Mouse (Mus musculus) CD8-positive naive resting alpha-beta T cell, adult 2 months (primary cell): ENCODE measurements around the gene Bank1.

Source experiments
- DNase-seq, 2 experiments: peaks; one replicate each; pipeline ENCODE4 v3.0.0; 2022; ENCODE audit warnings: low read depth in 2 of 2, low spot score in 2 of 2

Bank1 gene

GRCm38 (mm10) chr3:136254713-136255112 is 71.2 kb downstream of the Bank1 start:
- DNase-seq, result no peak

DNA sequence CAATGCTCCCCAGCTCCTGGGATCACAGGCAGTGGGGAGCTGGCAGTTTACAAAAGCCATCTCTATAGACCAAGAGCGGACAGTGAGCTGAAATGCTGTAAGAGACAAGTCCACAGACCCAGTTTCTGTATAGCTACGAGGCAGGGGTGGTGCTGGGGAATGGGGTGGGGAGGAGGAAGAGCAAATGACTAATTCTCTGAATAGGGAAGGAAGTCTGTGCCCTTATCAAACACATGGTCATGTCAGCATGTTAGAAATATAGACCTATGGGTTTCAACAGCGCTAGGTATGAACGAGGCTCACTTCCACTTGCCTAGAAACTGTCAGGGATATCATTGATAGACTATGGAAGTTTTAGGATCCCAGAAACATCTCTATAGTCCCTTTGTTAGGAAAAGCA is 73.0 kb downstream of the Bank1 start:
- DNase-seq, result no peak

GRCm38 (mm10) chr3:136251578-136251977 is 74.3 kb downstream of the Bank1 start:
- no peak for DNase-seq

GRCm38 (mm10) chr3:136247331-136247730 is 78.5 kb downstream of the Bank1 start:
- DNase-seq, result no peak

DNA sequence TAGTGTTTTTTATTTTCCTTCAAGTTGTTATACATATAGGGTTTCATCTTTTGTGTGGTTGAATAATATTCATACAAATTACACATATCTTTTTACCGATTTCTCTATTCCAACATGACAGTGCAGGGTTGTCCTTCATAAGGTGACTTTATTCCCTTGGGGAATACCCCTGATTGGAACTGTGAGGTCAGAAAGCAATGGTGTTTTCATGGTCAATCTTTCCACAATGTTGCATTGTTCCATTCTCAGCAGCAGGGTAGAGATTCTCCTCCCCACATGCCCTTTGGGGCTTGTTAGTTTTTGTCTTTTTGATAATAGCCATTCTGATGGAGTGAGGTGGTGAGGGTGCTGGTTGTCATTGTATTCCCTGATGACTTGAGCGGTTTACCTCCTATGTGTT is 80.9 kb downstream of the Bank1 start:
- DNase-seq, result no peak

- no peak for DNase-seq
These were observed 87.1 kb downstream of the Bank1 start for GRCm38 (mm10) chr3:136238790-136239189.

- no peak for DNase-seq
These were observed 92.4 kb downstream of the Bank1 start for GRCm38 (mm10) chr3:136233507-136233906.

DNA sequence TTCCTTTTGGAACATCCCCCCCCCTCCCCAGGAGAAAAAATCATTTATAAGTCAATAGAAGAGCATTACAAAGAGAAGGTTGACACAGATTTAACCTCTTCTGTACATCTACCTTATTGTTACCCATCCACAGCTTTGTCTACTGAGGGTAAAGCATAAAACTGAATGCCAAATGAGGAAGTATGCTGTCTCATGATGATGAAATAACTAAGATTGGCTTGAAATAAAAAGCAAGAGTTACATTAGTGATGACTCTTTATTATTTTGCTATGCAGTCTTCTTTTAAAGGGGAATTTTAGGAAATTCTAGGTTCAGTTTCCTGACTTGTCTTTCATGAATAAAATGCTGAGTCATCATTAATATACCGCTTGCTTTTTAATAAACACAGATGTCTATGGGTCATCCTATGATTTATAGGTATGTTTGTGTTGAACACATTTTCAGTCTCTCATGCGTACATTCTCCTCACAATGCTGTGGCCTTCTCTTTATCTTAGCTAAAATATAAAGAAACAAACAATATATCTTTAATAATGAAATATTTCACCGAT is 95.2 kb downstream of the Bank1 start:
- DNase-seq, result no peak

DNA sequence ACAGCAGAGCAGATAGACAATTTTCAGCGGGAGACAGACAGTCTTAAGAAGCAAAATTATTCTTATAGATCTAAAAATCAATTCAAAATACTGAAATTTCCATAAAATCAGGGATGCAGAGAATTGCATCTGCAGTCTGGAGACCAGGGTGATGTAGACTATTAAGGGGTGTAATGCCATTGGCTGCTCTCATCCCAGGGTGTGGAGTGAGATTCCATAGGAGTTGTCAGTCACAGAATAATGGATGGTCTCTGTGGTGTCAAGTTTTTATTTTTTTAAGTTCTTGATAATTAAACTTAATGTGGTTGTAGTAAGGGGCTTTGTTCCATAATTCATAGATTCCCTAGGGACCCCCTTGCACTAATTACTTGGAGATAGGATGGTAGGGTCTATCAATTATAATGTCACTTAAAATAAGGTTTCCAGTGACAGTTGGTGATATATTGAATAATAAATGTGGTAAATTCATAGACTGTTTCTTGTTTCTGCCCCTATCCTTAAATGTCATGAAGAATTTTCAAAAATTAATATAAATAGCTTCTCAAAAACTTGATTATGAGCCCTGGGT is 136.1 kb downstream of the Bank1 start:
- DNase-seq, result no peak

GRCm38 (mm10) chr3:136186548-136187113 is 139.2 kb downstream of the Bank1 start:
- DNase-seq, result no peak

DNA sequence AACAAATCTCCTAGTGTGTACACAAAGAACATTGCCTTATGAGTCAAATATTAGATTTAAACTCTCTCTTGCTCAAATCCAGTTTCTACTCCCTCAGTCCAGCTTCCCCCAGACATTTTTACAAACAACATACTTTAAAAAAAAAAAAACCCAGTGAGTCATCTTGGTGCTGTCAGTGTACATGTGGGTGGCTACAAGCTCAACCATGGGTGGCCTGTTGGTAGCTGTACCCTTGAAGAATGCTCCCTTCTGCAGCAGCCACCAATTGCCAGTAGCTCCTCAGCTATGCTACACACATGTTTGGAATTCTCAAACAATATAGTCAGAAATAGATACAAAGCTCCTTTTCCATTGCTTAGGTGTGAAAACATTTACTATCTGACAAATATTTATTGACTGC is 154.2 kb downstream of the Bank1 start:
- no peak for DNase-seq

- DNase-seq, result no peak
These were observed 157.8 kb downstream of the Bank1 start for GRCm38 (mm10) chr3:136168071-136168470.

- DNase-seq, result no peak
These were observed 159.2 kb downstream of the Bank1 start for GRCm38 (mm10) chr3:136166671-136167070.

GRCm38 (mm10) chr3:136166033-136166361 is 159.9 kb downstream of the Bank1 start:
- no peak for DNase-seq

DNA sequence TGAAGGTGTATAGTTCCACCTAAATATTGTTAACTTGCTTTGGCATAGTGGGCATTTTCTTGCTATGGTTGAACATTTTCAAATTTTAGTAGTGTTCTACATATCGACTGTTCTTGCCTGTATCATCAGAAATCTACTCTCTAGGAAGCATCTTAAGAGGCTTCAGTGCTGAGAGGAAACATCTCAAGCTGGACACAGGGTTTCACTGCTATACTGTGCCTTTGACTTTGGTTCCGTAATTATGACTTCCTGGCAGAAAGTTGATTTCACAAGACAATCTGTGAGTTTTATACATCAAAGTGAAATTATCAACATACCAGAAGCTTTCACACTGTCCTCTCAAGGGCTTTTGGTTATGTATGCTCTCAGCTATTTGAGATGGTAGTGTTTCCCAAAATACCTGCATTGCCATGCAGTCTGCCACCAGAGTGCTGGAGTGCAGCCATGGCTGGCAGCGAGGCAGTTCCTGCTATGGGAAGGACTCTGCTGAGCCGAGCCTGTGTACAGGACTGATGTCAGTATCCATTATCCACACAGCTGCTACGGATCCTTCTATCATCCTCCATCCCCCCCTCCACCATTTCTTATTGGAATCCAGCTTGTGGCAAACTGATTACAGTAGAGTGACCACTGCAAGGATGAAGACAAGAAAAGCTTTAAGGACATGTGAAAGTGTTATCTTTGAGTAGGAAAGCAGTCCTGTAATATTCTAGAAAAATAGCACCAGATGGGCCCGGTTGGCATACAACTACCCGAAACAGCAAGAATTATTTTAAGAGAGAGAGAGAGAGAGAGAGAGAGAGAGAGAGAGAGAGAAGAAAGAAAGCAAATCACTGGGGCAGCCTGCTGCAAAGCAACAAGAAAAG is 160.5 kb downstream of the Bank1 start:
- no peak for DNase-seq

DNA sequence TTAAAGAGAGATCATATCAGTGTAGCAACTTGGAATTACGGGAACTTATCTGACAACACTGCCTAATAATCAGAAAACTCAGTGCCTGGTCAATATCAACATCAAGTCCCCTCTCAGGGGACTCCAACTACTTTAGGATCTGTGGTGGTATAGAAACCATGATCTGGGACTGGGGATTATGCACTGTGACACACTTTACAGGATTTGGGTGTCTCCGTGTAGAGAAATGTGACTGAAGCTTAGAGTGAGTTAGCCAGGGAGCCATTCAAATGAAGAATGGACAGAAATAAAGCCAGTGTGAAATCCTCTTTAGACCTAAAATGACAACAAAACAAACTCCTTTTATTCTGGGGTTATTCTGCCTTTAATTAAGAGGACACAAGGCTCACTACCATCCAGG is 167.8 kb downstream of the Bank1 start:
- DNase-seq, result no peak

DNA sequence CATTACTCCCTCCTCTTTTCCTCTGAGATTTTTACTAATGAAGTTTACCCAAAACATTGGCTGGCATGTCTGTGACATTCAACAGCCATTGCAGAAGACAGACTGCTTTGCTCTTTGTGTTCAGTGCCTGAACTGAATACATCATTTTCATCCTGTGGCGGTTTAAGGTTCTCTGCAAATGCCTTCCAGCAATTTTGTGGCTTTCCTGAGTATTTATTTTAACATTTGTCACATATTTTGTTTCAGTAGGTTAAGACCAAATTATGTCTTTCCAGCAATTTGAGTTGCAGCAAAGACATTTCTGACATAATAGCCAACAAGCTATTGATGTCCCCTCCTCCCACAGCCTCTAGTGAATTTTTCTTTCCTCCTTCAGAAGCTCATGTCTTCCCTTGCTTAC is 170.3 kb downstream of the Bank1 start:
- no peak for DNase-seq

DNA sequence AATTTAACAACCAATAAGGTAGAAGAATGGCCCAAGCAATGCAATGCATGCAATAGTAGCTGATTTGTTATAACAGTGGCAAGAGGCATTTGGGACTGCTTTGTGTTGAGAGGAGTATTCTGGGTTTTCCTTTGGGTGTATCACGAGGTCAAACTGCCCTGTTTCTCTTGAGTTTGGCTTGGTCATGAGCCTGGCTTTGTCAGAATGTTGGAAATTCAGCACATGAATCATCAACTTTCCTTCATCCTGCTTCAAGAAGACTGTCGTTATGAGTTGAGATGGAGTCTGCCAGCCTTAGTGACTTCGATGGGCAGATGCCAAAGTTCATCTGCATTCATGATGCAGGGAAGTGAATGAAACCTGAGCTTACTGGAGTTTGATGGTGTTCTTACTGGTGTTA is 175.0 kb downstream of the Bank1 start:
- DNase-seq, result no peak

DNA sequence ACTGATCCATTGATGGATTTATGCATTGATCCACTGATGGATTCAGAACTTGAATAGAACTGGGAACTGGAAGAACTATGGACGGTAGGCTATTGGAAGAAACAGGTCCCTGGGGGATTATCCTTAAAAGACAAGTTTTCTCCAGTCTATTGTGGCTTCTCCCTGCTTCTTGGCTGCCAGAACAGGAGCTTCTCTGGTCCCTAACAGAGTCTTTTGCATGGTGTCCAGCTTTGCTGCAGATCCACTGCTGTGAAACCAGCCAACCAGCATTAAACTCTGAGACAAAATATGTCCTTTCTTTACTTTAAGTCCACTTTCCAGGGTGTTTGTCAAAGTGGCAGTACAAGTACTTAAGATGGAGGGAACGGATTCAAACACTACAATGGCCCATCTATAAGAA is 178.7 kb downstream of the Bank1 start:
- DNase-seq, result no peak

DNA sequence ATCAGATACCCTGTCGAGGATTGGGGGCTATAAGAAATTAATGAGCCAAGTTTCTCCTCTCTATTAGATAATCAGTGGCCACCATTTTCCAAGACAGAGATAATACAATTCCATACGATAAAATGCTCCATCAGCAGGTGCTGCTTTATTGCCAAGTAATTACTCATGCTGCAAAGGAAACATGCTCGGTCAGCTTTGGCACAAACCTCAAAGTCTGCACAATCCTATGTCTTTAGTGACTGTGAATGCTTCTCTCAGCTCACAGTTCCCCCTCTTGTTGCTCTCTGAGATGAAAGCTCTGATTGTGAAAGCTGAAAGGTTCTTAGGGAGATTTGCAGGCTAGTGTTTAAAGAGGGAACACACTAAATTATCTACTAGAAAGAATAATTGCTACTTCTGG is 193.9 kb downstream of the Bank1 start:
- no peak for DNase-seq

DNA sequence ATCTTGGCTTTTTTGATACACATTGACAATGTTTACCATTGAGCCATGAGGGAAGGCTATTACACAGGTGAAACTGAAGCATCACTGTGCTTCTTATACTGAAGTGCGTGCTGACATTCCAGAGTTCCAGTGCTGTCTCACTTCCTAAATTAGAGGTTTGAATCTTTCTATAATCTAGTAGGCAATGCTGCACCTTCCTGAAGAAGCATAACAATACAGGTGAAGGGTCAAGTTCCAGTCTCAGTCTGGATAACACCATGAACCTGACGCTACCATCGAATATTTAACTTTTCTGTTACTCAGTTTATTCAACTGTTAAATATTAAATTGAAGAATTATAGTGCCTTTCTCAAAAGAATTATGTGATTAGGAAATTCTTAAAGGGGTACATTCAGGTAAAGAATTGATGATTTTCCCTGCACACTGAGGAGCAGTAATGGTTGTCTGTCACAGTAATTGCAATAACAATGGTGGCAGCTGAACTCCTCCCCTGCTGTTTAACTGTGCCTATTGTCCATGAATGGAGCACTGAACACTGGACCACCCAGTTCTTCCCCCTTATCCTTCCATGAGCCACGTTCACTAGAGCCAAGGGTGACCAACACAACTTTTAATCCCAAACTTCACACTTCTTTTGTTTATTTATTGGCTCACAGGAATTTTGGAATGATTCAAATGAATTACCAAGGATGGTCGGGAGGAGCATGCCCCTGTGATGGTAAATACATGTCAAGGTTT is 210.2 kb downstream of the Bank1 start:
- DNase-seq, result no peak
